Mouse (Mus musculus) liver, embryonic 12.5 days (tissue): ENCODE data around the gene Fgb. TPM values are rescaled to one million over a fixed set of nuclear protein-coding genes. Genes with fewer than 3 reads are reported as not detected.

Experiments
- ATAC-seq: fragments of 200-750 bp; cut with Nextera tagmentation; 2 replicates; pipeline ENCODE4 v1.8.0; 2017; ENCODE audit warnings: moderate number of reproducible peaks, mild to moderate bottlenecking, moderate library complexity
- H3K27ac ChIP-seq: fragments of 300-500 bp; sonication (generic); 2 replicates; pipeline ENCODE4 v1.5.1; 2016; ENCODE audit warnings: mild to moderate bottlenecking
- H3K27me3 ChIP-seq: fragments of 300-500 bp; sonication (generic); replicated peaks from 2 replicates; pipeline ENCODE4 v1.6.1; 2016; ENCODE audit warnings: mild to moderate bottlenecking, moderate library complexity
- H3K36me3 ChIP-seq: fragments of 300-500 bp; sonication (generic); 2 replicates; pipeline ENCODE4 v1.6.1; 2016; ENCODE audit warnings: mild to moderate bottlenecking, moderate library complexity
- H3K4me1 ChIP-seq: fragments of 300-500 bp; sonication (generic); 2 replicates; pipeline ENCODE4 v1.6.1; 2016
- H3K4me2 ChIP-seq: fragments of 300-500 bp; sonication (generic); 2 replicates; pipeline ENCODE4 v1.6.1; 2016; ENCODE audit warnings: mild to moderate bottlenecking, moderate library complexity
- H3K4me3 ChIP-seq: fragments of 300-500 bp; sonication (generic); 2 replicates; pipeline ENCODE4 v1.5.1; 2016; ENCODE audit warnings: mild to moderate bottlenecking, moderate library complexity
- H3K9ac ChIP-seq: fragments of 300-500 bp; sonication (generic); 2 replicates; pipeline ENCODE4 v1.6.1; 2016; ENCODE audit warnings: mild to moderate bottlenecking, moderate library complexity
- H3K9me3 ChIP-seq: fragments of 300-500 bp; sonication (generic); replicated peaks from 2 replicates; pipeline ENCODE4 v1.6.1; 2016; ENCODE audit warnings: mild to moderate bottlenecking, moderate library complexity
- WGBS: fragments of 180-500 bp; shearing (Covaris S2); methylation state at CpG from one replicate; pipeline ENCODE4 v1.1.7; 2016; ENCODE audit not compliant: insufficient replicate concordance; 5-methylcytosine and 5-hydroxymethylcytosine counted together
- polyA plus RNA-seq: library from polyadenylated mRNA; unstranded; fragments of >200 nt; fragmentation: Nextera tagmentation; extraction: Ambion mirVana; gene quantifications from 2 replicates; pipeline ENCODE4 v1.2.1, GENCODE M21; 2016

Gene Fgb
- polyA plus RNA-seq, 1 experiment from 2014 or later, result 139 TPM

- no peak for ATAC-seq
- H3K36me3 ChIP-seq, result peaks cover 19% of the 10 kb centered on the region
- H3K4me2 ChIP-seq, result peak overlapping the region; percentile 91
- H3K9ac ChIP-seq, result no peak overlapping the region
- peaks cover 32% of the 10 kb centered on the region for H3K4me1 ChIP-seq
- 32% methylated on average over 10 of the region's 10 CpGs for WGBS
- no peaks in the 10 kb centered on the region for H3K27me3 ChIP-seq
- no peak overlapping the region for H3K4me3 ChIP-seq
- H3K27ac ChIP-seq, result no peak overlapping the region
- H3K9me3 ChIP-seq, result no peaks in the 10 kb centered on the region
These were observed 4.1 kb upstream of the Fgb start for GRCm38 (mm10) chr3:83053758-83054157.

GRCm38 (mm10) chr3:83053126-83053525, 3.5 kb upstream of the Fgb start:
- Histone ChIP-seq H3K9ac (no peak overlapping the region), H3K27ac (peak overlapping the region; percentile 20; the same call in 1 of the 2 replicates), H3K4me1 (peaks cover 32% of the 10 kb centered on the region), H3K27me3 (no peaks in the 10 kb centered on the region), H3K36me3 (peaks cover 13% of the 10 kb centered on the region), H3K4me3 (no peak overlapping the region), H3K4me2 (no peak overlapping the region), H3K9me3 (no peaks in the 10 kb centered on the region)
- 55% methylated on average over 7 of the region's 7 CpGs for WGBS
- no peak for ATAC-seq

GRCm38 (mm10) chr3:83052102-83052501, 2.4 kb upstream of the Fgb start:
- Histone ChIP-seq H3K27me3 (no peaks in the 10 kb centered on the region), H3K36me3 (peaks cover 5% of the 10 kb centered on the region), H3K27ac (no peak overlapping the region), H3K9me3 (no peaks in the 10 kb centered on the region), H3K4me3 (no peak overlapping the region), H3K9ac (no peak overlapping the region), H3K4me1 (peaks cover 31% of the 10 kb centered on the region), H3K4me2 (no peak overlapping the region)
- no peak for ATAC-seq
- 69% methylated on average over 5 of the region's 5 CpGs for WGBS

- H3K27ac ChIP-seq, result no peak overlapping the region
- no peak for ATAC-seq
These were observed 998 bp upstream of the Fgb start for GRCm38 (mm10) chr3:83050661-83051060.

GRCm38 (mm10) chr3:83046649-83047048, 3.0 kb downstream of the Fgb start:
- ATAC-seq, result no peak
- H3K9ac ChIP-seq, result no peak overlapping the region
- no peaks in the 10 kb centered on the region for H3K27me3 ChIP-seq
- whole genome bisulfite sequencing, result 65% methylated on average over 11 of the region's 11 CpGs
- H3K9me3 ChIP-seq, result no peaks in the 10 kb centered on the region
- no peak overlapping the region for H3K4me3 ChIP-seq
- H3K4me1 ChIP-seq, result no peaks in the 10 kb centered on the region
- H3K27ac ChIP-seq, result no peak overlapping the region
- 0 out of 2 replicates have a peak overlapping the region, but pooled peaks have one; percentile 6 for H3K4me2 ChIP-seq
- no peaks in the 10 kb centered on the region; the same call in 1 of the 2 replicates for H3K36me3 ChIP-seq

More at GRCm38 (mm10) chr3:83050661-83051060, 998 bp upstream of the Fgb start:
- Histone ChIP-seq H3K9ac (no peak overlapping the region), H3K36me3 (no peaks in the 10 kb centered on the region), H3K4me1 (peaks cover 18% of the 10 kb centered on the region), H3K4me2 (no peak overlapping the region), H3K4me3 (no peak overlapping the region), H3K27me3 (no peaks in the 10 kb centered on the region), H3K9me3 (no peaks in the 10 kb centered on the region)
- 77% methylated on average over 5 of the region's 5 CpGs for WGBS

- ATAC-seq, result no peak
- no peaks in the 10 kb centered on the region; the same call in 1 of the 2 replicates for H3K36me3 ChIP-seq
- no peaks in the 10 kb centered on the region for H3K9me3 ChIP-seq
- H3K4me2 ChIP-seq, result no peak overlapping the region
- no peak overlapping the region for H3K27ac ChIP-seq
- H3K4me1 ChIP-seq, result no peaks in the 10 kb centered on the region
- H3K9ac ChIP-seq, result no peak overlapping the region
- WGBS, result 69% methylated on average over 5 of the region's 5 CpGs
- H3K4me3 ChIP-seq, result no peak overlapping the region
- H3K27me3 ChIP-seq, result no peaks in the 10 kb centered on the region
These were observed 7.2 kb downstream of the Fgb start for GRCm38 (mm10) chr3:83042451-83042850.

- Histone ChIP-seq H3K9me3 (no peaks in the 10 kb centered on the region), H3K4me3 (no peak overlapping the region), H3K4me1 (no peaks in the 10 kb centered on the region), H3K27me3 (no peaks in the 10 kb centered on the region), H3K4me2 (no peak overlapping the region), H3K27ac (0 out of 2 replicates have a peak overlapping the region, but pooled peaks have one; percentile 56), H3K9ac (no peak overlapping the region), H3K36me3 (no peaks in the 10 kb centered on the region; the same call in 1 of the 2 replicates)
- peak; percentile 64 for ATAC-seq
- 51% methylated on average over 4 of the region's 4 CpGs for WGBS
These were observed 10.0 kb downstream of the Fgb start for GRCm38 (mm10) chr3:83039666-83040065.

- Histone ChIP-seq H3K4me2 (0 out of 2 replicates have a peak overlapping the region, but pooled peaks have one; percentile 13), H3K4me3 (no peak overlapping the region), H3K27me3 (no peaks in the 10 kb centered on the region), H3K4me1 (no peaks in the 10 kb centered on the region), H3K27ac (peak overlapping the region; percentile 56), H3K36me3 (no peaks in the 10 kb centered on the region; the same call in 1 of the 2 replicates), H3K9ac (no peak overlapping the region), H3K9me3 (no peaks in the 10 kb centered on the region)
- 44% methylated on average over 2 of the region's 2 CpGs for WGBS
- ATAC-seq, result peak; percentile 69
These were observed 10.8 kb downstream of the Fgb start for GRCm38 (mm10) chr3:83038865-83039264.

GRCm38 (mm10) chr3:83033801-83034200, 15.9 kb downstream of the Fgb start:
- no peak overlapping the region for H3K27ac ChIP-seq
- no peak overlapping the region for H3K4me2 ChIP-seq
- WGBS, result 73% methylated on average over 8 of the region's 8 CpGs
- H3K4me3 ChIP-seq, result no peak overlapping the region
- 0 out of 2 replicates have a peak, but pooled peaks cover 5% of the 10 kb centered on the region for H3K36me3 ChIP-seq
- no peaks in the 10 kb centered on the region for H3K27me3 ChIP-seq
- no peaks in the 10 kb centered on the region for H3K4me1 ChIP-seq
- no peak overlapping the region for H3K9ac ChIP-seq
- no peaks in the 10 kb centered on the region for H3K9me3 ChIP-seq
- ATAC-seq, result no peak

GRCm38 (mm10) chr3:83032746-83033308, 16.8 kb downstream of the Fgb start:
- ATAC-seq, result no peak
- Histone ChIP-seq H3K4me2 (no peak overlapping the region), H3K27ac (no peak overlapping the region), H3K9ac (no peak overlapping the region), H3K9me3 (no peaks in the 10 kb centered on the region), H3K27me3 (no peaks in the 10 kb centered on the region), H3K36me3 (0 out of 2 replicates have a peak, but pooled peaks cover 5% of the 10 kb centered on the region), H3K4me1 (no peaks in the 10 kb centered on the region), H3K4me3 (no peak overlapping the region)
- WGBS, result 49% methylated on average over 13 of the region's 13 CpGs

GRCm38 (mm10) chr3:83030331-83030730, 19.3 kb downstream of the Fgb start:
- 76% methylated on average over 4 of the region's 4 CpGs for WGBS
- Histone ChIP-seq H3K36me3 (0 out of 2 replicates have a peak, but pooled peaks cover 5% of the 10 kb centered on the region), H3K4me1 (no peaks in the 10 kb centered on the region), H3K27ac (no peak overlapping the region), H3K4me3 (no peak overlapping the region), H3K9ac (no peak overlapping the region), H3K9me3 (no peaks in the 10 kb centered on the region), H3K4me2 (no peak overlapping the region), H3K27me3 (no peaks in the 10 kb centered on the region)
- ATAC-seq, result no peak

- Histone ChIP-seq H3K9ac (no peak overlapping the region), H3K27me3 (no peaks in the 10 kb centered on the region), H3K9me3 (no peaks in the 10 kb centered on the region), H3K27ac (no peak overlapping the region), H3K4me3 (peak overlapping the region; percentile 19; the same call in 1 of the 2 replicates), H3K4me2 (peak overlapping the region; percentile 42), H3K4me1 (no peaks in the 10 kb centered on the region), H3K36me3 (0 out of 2 replicates have a peak, but pooled peaks cover under 1% of the 10 kb centered on the region)
- WGBS, result 71% methylated on average over 9 of the region's 9 CpGs
- no peak for ATAC-seq
These were observed 22.0 kb downstream of the Fgb start for GRCm38 (mm10) chr3:83027546-83028251.
